Mouse (Mus musculus): Measurements from ENCODE around the gene Cnot1. TPM values are rescaled to one million over a fixed set of nuclear protein-coding genes. Genes with fewer than 3 reads are reported as not detected.
"Not testable (repeated sequence)": the region's sequence is repeated elsewhere in the genome, so short reads cannot be mapped to it uniquely, and the experiment has no call there.

Cnot1 gene
- polyA plus RNA-seq, 1 experiment from 2014 or later, result 51.7 TPM

- Histone ChIP-seq H3K9ac (replicated peaks) (no peak overlapping the region), H3K4me1 (peaks cover 12% of the 10 kb centered on the region), H3K9me3 (no peaks in the 10 kb centered on the region), H3K4me3 (no peak overlapping the region), H3K27me3 (no peaks in the 10 kb centered on the region), H3K36me3 (peaks cover 26% of the 10 kb centered on the region), H3K4me2 (replicated peaks) (no peak overlapping the region), H3K27ac (replicated peaks) (no peak overlapping the region)
- ATAC-seq (replicated peaks), result no peak
- WGBS, result 74% methylated on average over 4 of the region's 4 CpGs
Measured at GRCm38 (mm10) chr8:95835891-95836290, 28.6 kb upstream of the Cnot1 start.

GRCm38 (mm10) chr8:95833435-95833984 lies 26.2 kb upstream of the Cnot1 start:
- Histone ChIP-seq H3K27ac (replicated peaks) (no peak overlapping the region), H3K27me3 (no peaks in the 10 kb centered on the region), H3K9me3 (no peaks in the 10 kb centered on the region), H3K4me3 (peak overlapping the region; percentile 19), H3K4me2 (replicated peaks) (peak overlapping the region; percentile 34), H3K36me3 (peaks cover 9% of the 10 kb centered on the region; the same call in 1 of the 2 replicates), H3K4me1 (peaks cover 12% of the 10 kb centered on the region), H3K9ac (replicated peaks) (no peak overlapping the region)
- under 1% methylated on average over 16 of the region's 16 CpGs for WGBS
- 0 out of 2 replicates have a peak, but pooled peaks have one; percentile 14 for ATAC-seq (replicated peaks)

- H3K9me3 ChIP-seq, result no peaks in the 10 kb centered on the region
- H3K27ac ChIP-seq (replicated peaks), result no peak overlapping the region
- H3K9ac ChIP-seq (replicated peaks), result no peak overlapping the region
- H3K4me3 ChIP-seq, result peak overlapping the region; percentile 19
- peak overlapping the region; percentile 34 for H3K4me2 ChIP-seq (replicated peaks)
- 17% methylated on average over 16 of the region's 16 CpGs for WGBS
- peak; percentile 76 for ATAC-seq (replicated peaks)
- H3K4me1 ChIP-seq, result peaks cover 12% of the 10 kb centered on the region
- peaks cover 9% of the 10 kb centered on the region; the same call in 1 of the 2 replicates for H3K36me3 ChIP-seq
- H3K27me3 ChIP-seq, result no peaks in the 10 kb centered on the region
Measured at GRCm38 (mm10) chr8:95832603-95833434, 25.6 kb upstream of the Cnot1 start.

GRCm38 (mm10) chr8:95830144-95830543 lies 22.9 kb upstream of the Cnot1 start:
- no peak overlapping the region for H3K4me2 ChIP-seq (replicated peaks)
- H3K4me1 ChIP-seq, result peaks cover 12% of the 10 kb centered on the region
- H3K9ac ChIP-seq (replicated peaks), result no peak overlapping the region
- no peaks in the 10 kb centered on the region for H3K9me3 ChIP-seq
- no peak overlapping the region for H3K27ac ChIP-seq (replicated peaks)
- H3K27me3 ChIP-seq, result no peaks in the 10 kb centered on the region
- WGBS, result 72% methylated on average over 3 of the region's 3 CpGs
- no peak overlapping the region for H3K4me3 ChIP-seq
- no peaks in the 10 kb centered on the region for H3K36me3 ChIP-seq
- no peak for ATAC-seq (replicated peaks)

- WGBS, result 73% methylated on average over 25 of the region's 25 CpGs
- not testable (repeated sequence) for ATAC-seq (replicated peaks); H3K27me3 ChIP-seq
Measured at GRCm38 (mm10) chr8:95825162-95825561, 17.9 kb upstream of the Cnot1 start, which contains the start of gene Sap18b. Gene Sap18b, plus strand, starts transcription at chr8:95825346.

GRCm38 (mm10) chr8:95822699-95823098 lies 15.4 kb upstream of the Cnot1 start:
- no peaks in the 10 kb centered on the region for H3K27me3 ChIP-seq
- H3K4me1 ChIP-seq, result no peaks in the 10 kb centered on the region
- ATAC-seq (replicated peaks), result no peak
- no peak overlapping the region for H3K4me2 ChIP-seq (replicated peaks)
- no peaks in the 10 kb centered on the region for H3K36me3 ChIP-seq
- H3K9me3 ChIP-seq, result no peaks in the 10 kb centered on the region
- no peak overlapping the region for H3K4me3 ChIP-seq
- no peak overlapping the region for H3K27ac ChIP-seq (replicated peaks)
- 83% methylated on average over 3 of the region's 3 CpGs for WGBS
- no peak overlapping the region for H3K9ac ChIP-seq (replicated peaks)

More at GRCm38 (mm10) chr8:95825162-95825561, 17.9 kb upstream of the Cnot1 start, which contains the start of gene Sap18b:
- not testable (repeated sequence) for H3K4me2 ChIP-seq (replicated peaks); H3K27ac ChIP-seq (replicated peaks); H3K36me3 ChIP-seq; H3K9me3 ChIP-seq; H3K4me3 ChIP-seq; H3K9ac ChIP-seq (replicated peaks); H3K4me1 ChIP-seq

GRCm38 (mm10) chr8:95822096-95822495 lies 14.8 kb upstream of the Cnot1 start:
- 89% methylated on average over 5 of the region's 5 CpGs for WGBS
- Histone ChIP-seq H3K9me3 (no peaks in the 10 kb centered on the region), H3K4me2 (replicated peaks) (no peak overlapping the region), H3K9ac (replicated peaks) (no peak overlapping the region), H3K27ac (replicated peaks) (no peak overlapping the region), H3K4me3 (no peak overlapping the region), H3K27me3 (no peaks in the 10 kb centered on the region), H3K36me3 (no peaks in the 10 kb centered on the region), H3K4me1 (no peaks in the 10 kb centered on the region)
- ATAC-seq (replicated peaks), result no peak

- H3K9ac ChIP-seq (replicated peaks), result no peak overlapping the region
- no peak for ATAC-seq (replicated peaks)
- H3K27ac ChIP-seq (replicated peaks), result no peak overlapping the region
- WGBS, result 92% methylated on average over 6 of the region's 6 CpGs
- H3K27me3 ChIP-seq, result no peaks in the 10 kb centered on the region
- no peaks in the 10 kb centered on the region for H3K4me1 ChIP-seq
- H3K36me3 ChIP-seq, result no peaks in the 10 kb centered on the region
- H3K4me3 ChIP-seq, result no peak overlapping the region
- H3K9me3 ChIP-seq, result no peaks in the 10 kb centered on the region
- no peak overlapping the region for H3K4me2 ChIP-seq (replicated peaks)
Measured at GRCm38 (mm10) chr8:95821266-95821665, 14.0 kb upstream of the Cnot1 start.

GRCm38 (mm10) chr8:95818211-95818610 lies 10.9 kb upstream of the Cnot1 start:
- no peak for ATAC-seq (replicated peaks)
- Histone ChIP-seq H3K4me2 (replicated peaks) (no peak overlapping the region), H3K27me3 (no peaks in the 10 kb centered on the region), H3K27ac (replicated peaks) (no peak overlapping the region), H3K9me3 (no peaks in the 10 kb centered on the region), H3K4me3 (no peak overlapping the region), H3K36me3 (no peaks in the 10 kb centered on the region), H3K4me1 (no peaks in the 10 kb centered on the region), H3K9ac (replicated peaks) (no peak overlapping the region)
- 54% methylated on average over 1 of the region's 1 CpGs for whole genome bisulfite sequencing

- H3K4me3 ChIP-seq, result no peak overlapping the region
- WGBS, result 71% methylated on average over 3 of the region's 3 CpGs
- no peaks in the 10 kb centered on the region for H3K27me3 ChIP-seq
- no peaks in the 10 kb centered on the region for H3K4me1 ChIP-seq
- no peaks in the 10 kb centered on the region for H3K36me3 ChIP-seq
- H3K4me2 ChIP-seq (replicated peaks), result no peak overlapping the region
- ATAC-seq (replicated peaks), result no peak
- H3K27ac ChIP-seq (replicated peaks), result no peak overlapping the region
- no peaks in the 10 kb centered on the region for H3K9me3 ChIP-seq
- H3K9ac ChIP-seq (replicated peaks), result no peak overlapping the region
Measured at GRCm38 (mm10) chr8:95817597-95817996, 10.3 kb upstream of the Cnot1 start.

GRCm38 (mm10) chr8:95816044-95816708 lies 8.9 kb upstream of the Cnot1 start:
- ATAC-seq (replicated peaks), result no peak
- Histone ChIP-seq H3K4me1 (no peaks in the 10 kb centered on the region), H3K4me3 (no peak overlapping the region), H3K27ac (replicated peaks) (no peak overlapping the region), H3K36me3 (no peaks in the 10 kb centered on the region), H3K9me3 (no peaks in the 10 kb centered on the region), H3K27me3 (no peaks in the 10 kb centered on the region), H3K4me2 (replicated peaks) (no peak overlapping the region), H3K9ac (replicated peaks) (no peak overlapping the region)
- WGBS, result 59% methylated on average over 6 of the region's 6 CpGs

- Histone ChIP-seq H3K36me3 (no peaks in the 10 kb centered on the region), H3K27ac (replicated peaks) (no peak overlapping the region), H3K9ac (replicated peaks) (no peak overlapping the region), H3K9me3 (no peaks in the 10 kb centered on the region), H3K27me3 (no peaks in the 10 kb centered on the region), H3K4me3 (no peak overlapping the region), H3K4me1 (peaks cover 12% of the 10 kb centered on the region), H3K4me2 (replicated peaks) (no peak overlapping the region)
- ATAC-seq (replicated peaks), result no peak
- WGBS, result 61% methylated on average over 3 of the region's 3 CpGs
Measured at GRCm38 (mm10) chr8:95810184-95810591, 2.9 kb upstream of the Cnot1 start.

All from forebrain, embryonic 15.5 days (tissue).